Mouse (Mus musculus): Measurements from ENCODE around the gene Ppp2r1a.

DNA sequence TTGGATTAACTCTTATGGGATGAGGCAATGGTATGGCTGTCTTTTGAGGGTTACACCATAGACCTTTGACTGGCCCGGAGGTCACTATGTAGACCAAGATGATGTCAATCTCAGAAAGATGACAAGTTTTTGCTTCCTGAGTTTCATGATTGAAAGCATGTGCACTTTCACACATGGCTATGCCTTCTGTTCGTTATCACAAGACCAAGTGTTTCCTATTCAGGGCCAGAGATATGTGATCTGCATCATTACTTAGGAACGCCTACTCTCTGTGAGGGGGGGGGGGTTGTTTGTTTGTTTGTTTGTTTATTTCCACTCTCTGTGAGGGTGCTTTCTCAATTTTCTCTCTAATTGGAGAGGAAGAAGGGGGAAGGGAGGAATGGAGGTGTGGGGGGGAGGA is 885 bp upstream of the Ppp2r1a start:
- TF ChIP-seq CTCF (IDR thresholded peaks at IDR 0.05; ENCODE audit: borderline replicate concordance, insufficient read depth, low read length) (no peak), POLR2A (IDR thresholded peaks at IDR 0.05; ENCODE audit: low read depth, low read length) (no peak)

Measured in embryonic fibroblast, embryonic 13.5 days (primary cell).